Mouse (Mus musculus): Measurements from ENCODE around the gene Myef2. TPM values are rescaled to one million over a fixed set of nuclear protein-coding genes. Genes with fewer than 3 reads are reported as not detected.
"Not testable (repeated sequence)": the region's sequence is repeated elsewhere in the genome, so short reads cannot be mapped to it uniquely, and the experiment has no call there.

Gene Myef2
- polyA plus RNA-seq, 1 experiment from 2014 or later: 96.8 TPM

DNA sequence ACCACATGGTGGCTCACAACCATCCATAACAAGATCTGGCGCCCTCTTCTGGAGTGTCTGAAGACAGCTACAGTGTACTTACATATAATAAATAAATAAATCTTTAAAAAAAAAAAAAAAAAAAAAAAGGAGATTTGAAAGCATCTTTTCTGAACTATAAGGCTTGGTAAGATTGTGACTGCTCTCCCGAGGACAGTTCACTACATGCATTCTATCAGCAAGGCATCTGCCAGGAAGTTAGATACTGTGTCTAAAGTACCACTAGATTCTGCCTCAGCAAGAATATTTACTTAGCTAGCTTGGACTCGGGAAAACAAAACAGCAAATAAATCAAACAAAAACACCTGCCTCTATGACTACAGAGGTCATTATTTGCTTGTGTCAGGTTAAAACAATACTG, 31.3 kb downstream of the Myef2 start:
- not testable (repeated sequence) for H3K9me3 ChIP-seq (ENCODE audit: control insufficient read depth, low read length); H3K4me1 ChIP-seq (replicated peaks; ENCODE audit: control insufficient read depth, insufficient read depth, low read length); ATAC-seq (replicated peaks; ENCODE audit: low FRiP score, low TSS enrichment, low read depth); DNase-seq (ENCODE audit: low spot score); H3K27ac ChIP-seq (ENCODE audit: low read depth); H3K9ac ChIP-seq (ENCODE audit: low read length); H3K27me3 ChIP-seq (replicated peaks; ENCODE audit: control insufficient read depth, insufficient read depth, low read length); H3K4me3 ChIP-seq (ENCODE audit: low read depth, low read length); H3K4me2 ChIP-seq (ENCODE audit: low read length)
- H3K36me3 ChIP-seq (ENCODE audit: control insufficient read depth, insufficient read depth, low read length): peaks cover 67% of the 10 kb centered on the region
- 83% methylated on average over 3 of the region's 3 CpGs for WGBS

DNA sequence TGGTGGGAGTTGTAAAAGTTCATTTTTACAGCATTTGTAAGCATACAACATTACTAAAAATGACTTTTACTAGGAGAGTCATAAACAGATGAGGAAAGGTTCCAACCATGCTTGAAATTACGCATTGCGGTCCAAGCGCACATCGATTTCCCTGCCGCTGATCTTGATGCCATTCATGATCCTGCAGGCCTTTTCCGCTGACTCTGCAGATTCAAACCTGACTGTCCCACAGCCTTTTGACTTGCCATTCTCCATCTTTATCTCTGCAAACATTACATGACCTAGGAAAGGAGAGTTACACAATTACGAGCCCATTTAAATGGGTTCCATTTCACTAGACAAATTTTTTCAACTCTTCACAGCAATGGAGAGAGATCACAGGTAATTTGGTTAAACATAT, 34.7 kb downstream of the Myef2 start:
- H3K4me1 ChIP-seq (replicated peaks; ENCODE audit: control insufficient read depth, insufficient read depth, low read length): no peaks in the 10 kb centered on the region

DNA sequence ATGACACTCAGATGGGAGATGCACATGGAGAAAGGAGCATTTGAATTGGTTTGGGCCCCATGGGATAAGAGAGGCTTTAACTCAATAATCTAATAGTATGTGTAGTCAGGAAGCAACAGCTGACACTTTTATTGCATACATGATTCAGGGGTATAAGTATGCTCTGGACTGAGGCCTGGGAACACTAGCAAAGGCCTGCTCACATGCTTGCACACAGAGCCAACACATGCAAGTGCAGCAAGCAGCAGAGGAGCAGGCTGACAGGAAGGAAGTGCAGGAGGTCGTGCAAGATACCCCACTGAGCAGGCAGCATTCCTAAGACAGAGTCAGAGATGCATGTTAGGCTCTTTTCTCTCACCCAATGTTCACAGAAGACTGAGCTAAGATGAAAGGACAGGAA, 39.6 kb downstream of the Myef2 start:
- H3K36me3 ChIP-seq (ENCODE audit: control insufficient read depth, insufficient read depth, low read length): peaks cover 43% of the 10 kb centered on the region
- no peak overlapping the region for H3K9ac ChIP-seq (ENCODE audit: low read length)
- H3K4me2 ChIP-seq (ENCODE audit: low read length): no peak overlapping the region
- no peak overlapping the region for H3K27ac ChIP-seq (ENCODE audit: low read depth)
- WGBS: 24% methylated on average over 1 of the region's 1 CpGs
- H3K27me3 ChIP-seq (replicated peaks; ENCODE audit: control insufficient read depth, insufficient read depth, low read length): no peaks in the 10 kb centered on the region
- no peak for DNase-seq (ENCODE audit: low spot score)
- H3K4me3 ChIP-seq (ENCODE audit: low read depth, low read length): no peak overlapping the region
- no peaks in the 10 kb centered on the region for H3K9me3 ChIP-seq (ENCODE audit: control insufficient read depth, low read length)
- ATAC-seq (replicated peaks; ENCODE audit: low FRiP score, low TSS enrichment, low read depth): 0 out of 2 replicates have a peak, but pooled peaks have one; percentile 23
- no peaks in the 10 kb centered on the region for H3K4me1 ChIP-seq (replicated peaks; ENCODE audit: control insufficient read depth, insufficient read depth, low read length)

More for the DNA sequence above, 34.7 kb downstream of the Myef2 start:
- no peak overlapping the region for H3K27ac ChIP-seq (ENCODE audit: low read depth)
- DNase-seq (ENCODE audit: low spot score): no peak
- no peak for ATAC-seq (replicated peaks; ENCODE audit: low FRiP score, low TSS enrichment, low read depth)
- no peaks in the 10 kb centered on the region for H3K27me3 ChIP-seq (replicated peaks; ENCODE audit: control insufficient read depth, insufficient read depth, low read length)
- peaks cover 70% of the 10 kb centered on the region for H3K36me3 ChIP-seq (ENCODE audit: control insufficient read depth, insufficient read depth, low read length)
- H3K9me3 ChIP-seq (ENCODE audit: control insufficient read depth, low read length): no peaks in the 10 kb centered on the region
- no peak overlapping the region for H3K9ac ChIP-seq (ENCODE audit: low read length)
- no peak overlapping the region for H3K4me2 ChIP-seq (ENCODE audit: low read length)
- 95% methylated on average over 7 of the region's 7 CpGs for WGBS
- H3K4me3 ChIP-seq (ENCODE audit: low read depth, low read length): no peak overlapping the region

DNA sequence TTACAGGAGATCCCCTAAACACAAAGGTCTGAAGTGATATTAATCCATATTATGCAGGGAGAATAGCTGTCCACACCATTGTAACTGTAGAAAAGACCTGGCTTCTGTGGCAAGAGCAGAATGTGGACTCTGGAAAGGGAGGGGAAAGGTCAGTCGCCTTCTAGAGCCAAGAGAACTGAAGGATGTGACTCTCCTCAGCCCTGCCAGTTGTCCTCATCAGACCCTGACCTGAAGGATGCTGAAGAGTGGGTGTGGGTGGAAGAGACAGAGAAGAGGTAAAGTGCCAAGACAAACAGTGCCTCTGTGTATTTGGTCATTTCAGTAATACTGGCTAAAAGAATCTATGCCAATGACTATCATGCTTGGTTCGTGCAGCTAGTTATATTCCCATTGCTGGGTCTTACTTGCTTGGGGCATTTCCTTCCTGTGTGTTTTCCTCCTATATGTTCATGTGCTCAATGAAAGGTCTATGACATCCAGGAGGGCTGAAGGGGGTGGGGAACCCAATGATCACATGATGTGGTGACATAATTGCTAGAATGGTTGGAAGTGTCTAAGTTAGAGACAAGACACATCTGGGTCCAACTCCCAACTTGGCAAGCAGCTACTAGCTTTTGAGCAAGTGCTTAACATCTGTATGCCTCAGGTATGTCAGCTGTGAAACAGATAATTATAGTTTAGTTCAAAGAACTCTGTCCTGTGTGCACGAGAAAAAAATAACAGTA, 50.2 kb downstream of the Myef2 start:
- ATAC-seq (replicated peaks; ENCODE audit: low FRiP score, low TSS enrichment, low read depth) (no peak), DNase-seq (ENCODE audit: low spot score) (no peak)
- Histone ChIP-seq H3K4me2 (ENCODE audit: low read length) (no peak overlapping the region), H3K9me3 (ENCODE audit: control insufficient read depth, low read length) (no peaks in the 10 kb centered on the region), H3K4me1 (replicated peaks; ENCODE audit: control insufficient read depth, insufficient read depth, low read length) (no peaks in the 10 kb centered on the region), H3K4me3 (ENCODE audit: low read depth, low read length) (no peak overlapping the region), H3K36me3 (ENCODE audit: control insufficient read depth, insufficient read depth, low read length) (no peaks in the 10 kb centered on the region), H3K9ac (ENCODE audit: low read length) (no peak overlapping the region), H3K27me3 (replicated peaks; ENCODE audit: control insufficient read depth, insufficient read depth, low read length) (no peaks in the 10 kb centered on the region), H3K27ac (ENCODE audit: low read depth) (no peak overlapping the region)
- 81% methylated on average over 3 of the region's 3 CpGs for WGBS

DNA sequence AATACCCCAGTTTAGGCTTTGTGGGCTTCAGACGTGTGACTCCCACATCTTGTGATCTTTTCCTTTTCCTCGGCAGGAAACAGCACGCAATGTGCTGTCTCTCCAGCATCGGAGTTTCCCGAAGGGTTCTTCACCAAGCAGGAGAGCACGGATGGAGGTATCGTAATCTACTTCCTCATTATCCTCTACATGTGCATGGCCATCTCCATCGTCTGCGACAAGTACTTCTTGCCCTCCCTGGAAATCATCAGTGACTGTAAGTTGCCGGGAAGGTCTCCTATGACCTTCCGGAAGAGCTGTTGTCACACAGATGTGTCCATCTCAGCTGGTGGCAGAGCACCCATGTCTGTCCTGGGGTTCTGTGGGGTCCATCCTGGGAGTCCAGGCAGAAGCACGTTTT, 54.8 kb downstream of the Myef2 start:
- Histone ChIP-seq H3K27ac (ENCODE audit: low read depth) (no peak overlapping the region), H3K4me3 (ENCODE audit: low read depth, low read length) (no peak overlapping the region), H3K27me3 (replicated peaks; ENCODE audit: control insufficient read depth, insufficient read depth, low read length) (no peaks in the 10 kb centered on the region), H3K9me3 (ENCODE audit: control insufficient read depth, low read length) (no peaks in the 10 kb centered on the region), H3K4me2 (ENCODE audit: low read length) (no peak overlapping the region), H3K9ac (ENCODE audit: low read length) (no peak overlapping the region), H3K4me1 (replicated peaks; ENCODE audit: control insufficient read depth, insufficient read depth, low read length) (no peaks in the 10 kb centered on the region), H3K36me3 (ENCODE audit: control insufficient read depth, insufficient read depth, low read length) (no peaks in the 10 kb centered on the region)
- WGBS: 88% methylated on average over 12 of the region's 12 CpGs
- DNase-seq (ENCODE audit: low spot score) (no peak), ATAC-seq (replicated peaks; ENCODE audit: low FRiP score, low TSS enrichment, low read depth) (no peak)

DNA sequence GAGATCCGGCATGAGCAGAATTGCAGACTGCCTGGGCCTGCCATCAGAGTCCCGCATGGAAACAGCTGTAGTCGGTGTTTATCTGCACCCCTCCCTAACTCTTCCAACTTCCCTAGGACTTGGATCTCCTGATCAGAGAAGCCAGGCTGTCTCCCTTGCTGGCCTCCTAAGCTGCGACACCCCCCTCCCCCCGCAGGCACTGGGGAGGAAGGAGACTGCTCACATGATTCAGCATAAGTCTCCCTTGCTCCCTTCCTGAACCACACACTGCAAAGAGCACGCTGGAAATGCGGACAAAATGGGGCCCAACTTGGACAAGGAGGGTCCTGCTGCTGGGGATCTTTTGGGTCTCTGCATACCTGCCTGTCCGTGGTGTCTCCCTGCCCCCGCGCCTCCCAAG, 55.6 kb downstream of the Myef2 start, which contains the start of gene Slc24a5:
TSS of gene Slc24a5 (plus strand) at position 231 of the 400 bp plus-strand sequence.
- H3K9ac ChIP-seq (ENCODE audit: low read length): no peak within 1 kb of the TSS
- no peak within 1 kb of the TSS for H3K4me2 ChIP-seq (ENCODE audit: low read length)
- no peak within 1 kb of the TSS for H3K27ac ChIP-seq (ENCODE audit: low read depth)
- no peaks in the 10 kb centered on the region for H3K9me3 ChIP-seq (ENCODE audit: control insufficient read depth, low read length)
- DNase-seq (ENCODE audit: low spot score) (no peak), ATAC-seq (replicated peaks; ENCODE audit: low FRiP score, low TSS enrichment, low read depth) (no peak)
- H3K27me3 ChIP-seq (replicated peaks; ENCODE audit: control insufficient read depth, insufficient read depth, low read length): no peaks in the 10 kb centered on the region
- no peaks in the 10 kb centered on the region for H3K36me3 ChIP-seq (ENCODE audit: control insufficient read depth, insufficient read depth, low read length)
- H3K4me1 ChIP-seq (replicated peaks; ENCODE audit: control insufficient read depth, insufficient read depth, low read length): no peaks in the 10 kb centered on the region
- WGBS: 60% methylated on average over 10 of the region's 10 CpGs
- H3K4me3 ChIP-seq (ENCODE audit: low read depth, low read length): no peak within 1 kb of the TSS

DNA sequence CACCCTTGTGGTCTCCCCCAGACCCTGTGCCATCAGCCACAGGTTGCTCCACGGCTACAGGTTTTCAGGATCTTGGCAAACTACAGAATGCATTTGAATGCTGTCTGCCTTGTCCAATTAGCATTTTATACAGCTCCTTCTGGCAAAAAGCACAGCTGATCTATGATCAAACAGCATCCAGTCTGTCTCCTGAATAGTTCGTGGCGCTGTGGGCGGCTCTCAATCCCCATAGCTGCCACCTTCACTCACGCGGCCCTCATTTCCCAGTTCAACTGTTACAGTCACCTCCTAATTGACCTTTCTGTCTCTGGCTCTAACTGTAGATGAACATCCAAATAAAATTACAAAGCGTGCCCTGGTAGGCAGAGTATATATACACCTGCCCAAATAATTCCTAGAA, 56.1 kb downstream of the Myef2 start:
- WGBS: 84% methylated on average over 7 of the region's 7 CpGs
- ATAC-seq (replicated peaks; ENCODE audit: low FRiP score, low TSS enrichment, low read depth) (no peak), DNase-seq (ENCODE audit: low spot score) (no peak)
- Histone ChIP-seq H3K4me2 (ENCODE audit: low read length) (no peak overlapping the region), H3K4me3 (ENCODE audit: low read depth, low read length) (no peak overlapping the region), H3K36me3 (ENCODE audit: control insufficient read depth, insufficient read depth, low read length) (no peaks in the 10 kb centered on the region), H3K27me3 (replicated peaks; ENCODE audit: control insufficient read depth, insufficient read depth, low read length) (no peaks in the 10 kb centered on the region), H3K4me1 (replicated peaks; ENCODE audit: control insufficient read depth, insufficient read depth, low read length) (no peaks in the 10 kb centered on the region), H3K27ac (ENCODE audit: low read depth) (no peak overlapping the region), H3K9me3 (ENCODE audit: control insufficient read depth, low read length) (no peaks in the 10 kb centered on the region), H3K9ac (ENCODE audit: low read length) (no peak overlapping the region)

DNA sequence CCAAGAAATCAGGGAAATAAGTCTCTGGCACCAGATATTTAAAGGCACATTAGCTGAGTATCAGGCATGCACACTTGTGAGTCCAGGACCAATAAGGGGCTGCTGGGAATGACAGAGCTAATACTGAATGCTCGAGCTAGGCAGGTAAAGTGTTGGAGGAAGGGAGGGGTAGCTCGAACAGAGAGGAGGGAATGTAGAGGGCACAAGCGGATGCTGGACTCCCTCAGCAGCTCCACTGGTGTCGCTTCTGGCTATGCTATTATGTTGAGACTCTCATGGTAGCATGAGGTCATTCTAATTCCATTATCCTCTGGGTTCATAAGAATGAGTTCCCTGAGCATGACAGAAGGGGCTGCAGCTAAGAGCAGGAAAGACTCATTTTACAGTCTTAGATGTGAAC, 60.5 kb downstream of the Myef2 start:
- no peak overlapping the region for H3K27ac ChIP-seq (ENCODE audit: low read depth)
- H3K27me3 ChIP-seq (replicated peaks; ENCODE audit: control insufficient read depth, insufficient read depth, low read length): no peaks in the 10 kb centered on the region
- H3K9me3 ChIP-seq (ENCODE audit: control insufficient read depth, low read length): no peaks in the 10 kb centered on the region
- 55% methylated on average over 4 of the region's 4 CpGs for WGBS
- no peak overlapping the region for H3K4me3 ChIP-seq (ENCODE audit: low read depth, low read length)
- H3K36me3 ChIP-seq (ENCODE audit: control insufficient read depth, insufficient read depth, low read length): no peaks in the 10 kb centered on the region
- no peak overlapping the region for H3K9ac ChIP-seq (ENCODE audit: low read length)
- no peak for ATAC-seq (replicated peaks; ENCODE audit: low FRiP score, low TSS enrichment, low read depth)
- H3K4me2 ChIP-seq (ENCODE audit: low read length): no peak overlapping the region
- DNase-seq (ENCODE audit: low spot score): no peak
- no peaks in the 10 kb centered on the region for H3K4me1 ChIP-seq (replicated peaks; ENCODE audit: control insufficient read depth, insufficient read depth, low read length)

DNA sequence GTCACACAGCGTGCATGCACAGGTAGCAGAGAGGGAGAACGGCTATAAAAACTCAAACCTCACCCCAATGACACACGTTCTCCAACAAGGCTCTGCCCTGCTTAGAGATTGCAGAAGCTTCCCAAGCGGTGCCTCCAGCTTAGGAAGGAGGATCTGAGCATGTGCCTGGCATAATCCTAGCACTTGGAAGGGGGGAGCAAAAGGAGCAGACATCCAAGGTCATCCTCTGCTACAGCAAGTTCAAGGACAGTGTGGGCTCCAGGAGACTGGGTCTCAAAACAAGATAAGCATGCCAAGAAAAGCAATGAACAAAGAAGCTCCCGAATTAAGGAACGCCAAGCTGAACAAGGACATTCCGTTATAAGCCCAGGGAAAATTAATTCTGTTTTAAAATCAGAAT, 62.0 kb downstream of the Myef2 start:
- WGBS: 86% methylated on average over 7 of the region's 7 CpGs
- H3K36me3 ChIP-seq (ENCODE audit: control insufficient read depth, insufficient read depth, low read length): no peaks in the 10 kb centered on the region
- no peaks in the 10 kb centered on the region for H3K9me3 ChIP-seq (ENCODE audit: control insufficient read depth, low read length)
- H3K27me3 ChIP-seq (replicated peaks; ENCODE audit: control insufficient read depth, insufficient read depth, low read length): no peaks in the 10 kb centered on the region
- no peak overlapping the region for H3K27ac ChIP-seq (ENCODE audit: low read depth)
- DNase-seq (ENCODE audit: low spot score) (no peak), ATAC-seq (replicated peaks; ENCODE audit: low FRiP score, low TSS enrichment, low read depth) (no peak)
- H3K9ac ChIP-seq (ENCODE audit: low read length): no peak overlapping the region
- H3K4me2 ChIP-seq (ENCODE audit: low read length): no peak overlapping the region
- no peaks in the 10 kb centered on the region for H3K4me1 ChIP-seq (replicated peaks; ENCODE audit: control insufficient read depth, insufficient read depth, low read length)
- no peak overlapping the region for H3K4me3 ChIP-seq (ENCODE audit: low read depth, low read length)
